Mouse (Mus musculus) lung, postnatal 4 days (tissue): ENCODE measurements around the gene Abhd12.

Experiments used
- DNase-seq, 2 experiments: peaks; one replicate each; pipeline ENCODE4 v3.0.0; 2021

Gene Abhd12

DNA sequence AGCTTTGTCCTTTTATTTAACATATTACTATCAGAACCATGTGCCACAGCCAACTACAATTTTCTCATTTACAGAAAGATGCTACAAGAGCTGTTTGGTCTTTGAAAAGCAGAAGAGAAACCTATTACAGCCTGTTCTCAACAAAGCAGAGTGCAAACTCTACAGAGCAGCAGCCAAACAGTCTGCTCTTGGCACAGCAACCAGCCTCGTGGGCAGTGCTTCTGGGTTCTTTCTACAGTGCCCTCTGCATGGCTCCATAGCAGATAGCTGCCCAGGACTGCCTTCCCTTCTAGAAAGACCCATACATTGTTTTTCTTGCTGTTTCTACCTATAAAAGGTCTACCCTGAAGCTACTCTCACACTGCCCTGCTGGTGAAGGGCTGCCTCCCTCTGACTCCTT is 59.7 kb downstream of the Abhd12 start:
- DNase-seq, result no peak

DNA sequence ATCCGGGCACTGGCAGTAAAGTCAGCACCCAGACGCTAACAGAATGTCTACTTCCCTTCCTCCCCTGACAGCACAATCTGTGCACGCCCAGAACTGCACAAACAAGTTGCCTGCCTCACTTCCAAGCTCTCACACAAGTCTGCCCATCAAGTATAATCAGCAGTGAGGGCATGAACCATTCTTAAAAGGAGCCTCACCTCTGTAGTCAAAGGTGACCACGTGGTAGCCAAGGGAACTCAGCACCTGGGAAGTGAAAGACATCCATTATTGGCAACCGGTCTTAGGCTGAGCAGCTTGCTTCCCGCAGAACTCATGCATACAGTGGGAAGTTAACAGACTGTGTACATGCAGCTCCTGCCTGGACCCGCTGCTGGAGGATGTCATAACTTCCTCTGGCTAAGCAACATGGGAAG is 62.5 kb downstream of the Abhd12 start:
- no peak for DNase-seq

GRCm38 (mm10) chr2:150841109-150841508 is 63.4 kb downstream of the Abhd12 start:
- no peak for DNase-seq

DNA sequence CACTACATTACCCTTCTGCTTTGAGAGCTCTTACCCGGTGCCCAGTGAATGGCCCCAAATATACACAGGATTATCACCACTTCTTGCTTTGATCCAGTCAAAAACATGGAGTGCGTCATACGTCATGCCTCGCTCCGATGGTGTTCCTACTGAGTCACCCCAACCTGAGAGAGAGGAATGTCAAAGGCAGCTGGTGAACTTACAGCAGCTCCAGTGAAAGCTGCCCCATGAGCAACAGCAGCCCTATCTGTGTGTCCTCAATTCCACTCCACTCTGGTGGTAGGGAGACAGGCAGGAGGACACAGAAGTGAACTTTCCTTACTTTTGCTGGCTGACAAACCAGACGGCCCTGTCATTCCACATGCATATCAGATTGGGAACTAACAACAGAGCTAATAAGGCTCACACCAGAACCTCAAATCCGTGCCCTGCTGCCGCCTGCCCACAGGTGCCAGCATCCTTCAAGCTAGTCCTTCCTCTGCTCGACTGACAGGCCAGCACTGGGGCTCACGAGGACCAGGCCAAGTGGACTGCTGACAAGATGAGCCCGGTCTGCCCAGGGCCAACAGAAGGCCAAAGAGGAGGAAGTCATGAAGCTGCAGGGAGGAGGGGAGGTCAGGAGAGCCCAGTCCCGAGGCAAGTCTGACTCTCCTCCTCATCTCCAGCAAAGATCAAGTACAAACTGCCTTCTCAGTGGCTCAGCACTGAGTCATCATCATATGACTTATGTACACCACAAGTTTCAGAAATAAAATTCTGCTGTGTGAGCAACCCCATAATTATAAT is 64.7 kb downstream of the Abhd12 start:
- DNase-seq, result no peak

GRCm38 (mm10) chr2:150837781-150838180 is 66.8 kb downstream of the Abhd12 start:
- no peak for DNase-seq

GRCm38 (mm10) chr2:150836906-150837305 is 67.6 kb downstream of the Abhd12 start:
- DNase-seq, result no peak

DNA sequence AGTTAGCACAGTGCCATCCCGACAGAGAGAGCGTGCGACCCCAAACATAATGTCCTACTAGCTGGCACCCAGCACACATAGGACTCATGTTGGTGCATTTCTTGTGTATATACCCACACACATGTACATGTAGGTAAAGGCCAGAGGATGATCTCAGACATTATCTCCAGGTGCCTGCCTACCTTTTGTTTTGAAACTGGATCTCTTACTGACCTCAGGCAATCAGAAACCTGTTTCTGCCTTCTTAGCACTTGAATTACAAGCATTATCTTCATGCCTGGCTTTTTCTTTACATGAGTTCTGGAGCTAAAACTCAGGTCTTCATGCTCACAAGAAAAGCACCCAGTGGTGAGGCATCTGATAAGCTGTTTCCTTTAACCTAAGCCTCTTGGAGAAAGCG is 68.6 kb downstream of the Abhd12 start:
- no peak for DNase-seq

- DNase-seq, result no peak
These were observed 69.9 kb downstream of the Abhd12 start for GRCm38 (mm10) chr2:150834616-150835015.

DNA sequence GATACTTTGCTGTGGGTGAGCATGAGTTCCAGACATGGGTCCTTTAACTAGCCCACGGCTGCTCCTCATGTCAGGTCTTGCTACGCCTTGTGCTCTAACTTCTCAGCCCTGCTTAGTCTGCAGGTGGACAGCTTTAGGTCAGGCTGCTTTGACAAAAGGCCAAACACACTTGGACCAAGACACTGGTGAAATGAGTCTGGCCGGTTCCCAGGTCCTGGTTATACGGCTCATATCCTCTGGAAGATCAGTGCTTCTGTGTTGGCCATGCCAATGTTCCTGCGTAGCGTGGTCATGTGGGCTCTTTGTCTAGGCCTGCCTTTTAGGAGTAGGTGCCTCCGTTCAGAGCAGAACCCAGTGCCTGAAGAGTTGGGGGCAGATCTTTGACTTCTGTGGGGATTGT is 72.5 kb downstream of the Abhd12 start:
- no peak for DNase-seq

GRCm38 (mm10) chr2:150830911-150831441 is 73.6 kb downstream of the Abhd12 start:
- DNase-seq, result no peak

DNA sequence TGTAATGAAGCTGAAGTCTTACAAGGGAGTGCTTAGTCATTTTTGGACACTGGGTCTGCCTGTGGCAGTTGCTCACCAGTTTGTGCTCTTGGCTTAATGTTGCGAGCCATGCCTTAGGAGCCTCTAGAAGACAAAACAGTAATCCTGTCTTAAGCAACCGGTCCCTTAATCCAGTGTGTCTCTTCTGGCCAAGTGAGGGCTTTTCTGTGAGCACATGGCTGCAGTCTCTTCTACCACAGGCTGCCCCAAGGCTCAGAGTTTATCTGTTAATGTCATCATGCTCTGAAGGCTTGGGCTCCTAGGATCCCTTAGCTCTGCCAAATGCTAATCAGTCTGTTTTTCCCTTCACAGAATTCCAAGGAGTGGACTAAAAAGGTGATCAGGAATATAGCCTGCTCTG is 74.5 kb downstream of the Abhd12 start:
- no peak for DNase-seq

GRCm38 (mm10) chr2:150828654-150829053 is 75.9 kb downstream of the Abhd12 start:
- no peak for DNase-seq

GRCm38 (mm10) chr2:150828164-150828563 is 76.4 kb downstream of the Abhd12 start:
- DNase-seq, result no peak

DNA sequence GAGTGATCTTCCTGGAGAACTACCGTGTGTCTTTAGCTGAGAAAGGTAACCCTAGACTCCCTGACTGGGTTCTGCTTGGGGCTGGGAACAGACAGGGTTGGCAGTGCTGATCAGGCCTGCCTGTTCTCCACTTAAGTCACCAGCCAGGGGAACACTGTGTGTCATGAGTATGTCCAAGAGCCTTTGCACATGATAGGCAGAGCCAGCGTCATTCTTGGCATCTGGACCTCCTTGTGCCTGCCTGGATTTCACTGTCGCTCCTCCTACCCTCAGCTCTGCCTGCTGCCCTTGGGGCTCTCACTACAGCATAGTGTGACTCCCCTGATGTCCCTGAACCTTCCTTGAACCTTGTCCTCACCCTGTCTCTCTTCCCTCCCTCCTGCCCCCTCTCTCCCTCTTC is 78.1 kb downstream of the Abhd12 start:
- no peak for DNase-seq

DNA sequence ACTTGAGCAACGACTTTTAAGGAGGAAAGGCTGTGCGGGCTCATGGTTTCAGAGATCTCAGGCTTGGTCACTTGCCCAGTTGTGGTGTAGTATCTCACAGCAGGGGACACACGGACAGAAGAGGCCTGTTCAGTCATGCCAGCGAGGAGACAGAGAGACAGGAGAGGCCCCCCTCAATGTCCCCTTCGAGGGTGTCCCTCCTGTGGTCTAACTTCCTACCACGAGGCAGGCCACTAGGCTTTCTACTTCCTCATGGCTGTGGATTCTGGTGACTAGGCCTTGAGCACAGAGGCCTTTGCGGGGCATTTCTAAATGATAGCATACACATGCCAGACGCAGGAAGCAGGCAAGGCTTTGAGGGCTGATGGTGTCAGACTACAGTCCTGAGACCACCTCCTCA is 81.6 kb downstream of the Abhd12 start:
- no peak for DNase-seq

GRCm38 (mm10) chr2:150820720-150821119 is 83.8 kb downstream of the Abhd12 start:
- no peak for DNase-seq

DNA sequence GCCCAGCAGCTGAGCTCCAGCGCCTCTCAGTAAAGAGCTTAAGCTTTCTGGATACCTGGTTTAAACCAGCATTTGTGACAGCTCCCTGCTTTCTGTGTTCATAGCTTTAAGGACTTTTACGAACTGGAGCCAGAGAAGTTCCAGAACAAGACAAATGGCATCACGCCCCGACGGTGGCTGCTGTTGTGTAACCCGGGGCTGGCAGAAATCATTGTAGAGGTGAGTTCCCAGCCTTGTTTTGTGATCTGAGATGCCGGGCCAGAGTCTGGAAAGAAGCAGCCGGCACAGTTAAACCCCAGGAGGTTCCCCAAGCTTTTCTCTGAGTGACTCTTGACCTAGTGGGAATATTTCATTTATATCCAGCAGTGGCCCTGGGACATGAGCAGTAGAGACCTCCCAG is 85.8 kb downstream of the Abhd12 start:
- DNase-seq, result peak in 1 of 2 experiments; percentile 14

- DNase-seq, result peak in 1 of 2 experiments; percentile 19
These were observed 87.7 kb downstream of the Abhd12 start for GRCm38 (mm10) chr2:150816676-150817402.

GRCm38 (mm10) chr2:150812816-150813215 is 91.7 kb downstream of the Abhd12 start:
- peak in 1 of 2 experiments; percentile 10 for DNase-seq

DNA sequence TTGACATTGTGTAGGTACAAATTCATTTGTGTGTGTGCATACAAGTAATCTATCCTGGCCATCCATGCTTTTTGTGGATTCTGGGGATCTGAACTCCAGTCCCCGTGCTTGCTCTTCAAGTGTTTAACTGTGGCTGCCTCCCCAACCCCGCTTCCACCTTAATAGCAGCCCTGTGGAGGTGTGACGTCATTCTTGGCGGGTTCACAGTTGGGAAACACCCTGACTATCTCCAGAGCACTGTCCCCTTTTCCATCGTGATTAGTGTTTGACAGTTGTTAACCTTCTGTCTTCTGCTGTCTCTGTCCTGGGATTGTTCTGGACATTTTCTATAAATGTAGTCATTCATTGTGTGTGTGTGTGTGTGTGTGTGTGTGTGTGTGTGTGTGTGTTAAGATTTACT is 93.9 kb downstream of the Abhd12 start:
- no peak for DNase-seq

- no peak for DNase-seq
These were observed 95.7 kb downstream of the Abhd12 start for GRCm38 (mm10) chr2:150808812-150809211.

DNA sequence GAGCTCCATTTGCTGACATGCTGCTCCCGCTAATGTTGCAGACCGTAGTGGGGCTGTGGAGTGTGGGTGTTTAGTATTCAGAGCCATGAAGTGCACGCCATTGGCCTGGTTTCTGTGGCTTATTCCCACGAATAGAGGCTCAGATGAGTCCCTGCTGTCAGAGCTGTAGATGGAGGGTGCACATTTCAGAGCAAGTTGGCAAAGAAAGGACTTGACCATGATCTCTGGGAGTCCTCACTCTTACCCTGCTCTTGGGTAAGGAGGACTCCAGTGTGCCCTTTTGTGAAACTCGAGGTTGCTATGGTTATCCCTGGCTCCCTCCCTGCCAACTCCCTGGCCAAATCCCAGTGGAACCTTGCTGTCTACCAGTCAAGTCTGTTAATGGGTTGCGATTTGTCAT is 96.2 kb downstream of the Abhd12 start:
- DNase-seq, result no peak

GRCm38 (mm10) chr2:150803035-150803434 is 101.5 kb downstream of the Abhd12 start:
- peak in 1 of 2 experiments; percentile 34 for DNase-seq

GRCm38 (mm10) chr2:150800616-150801015 is 103.9 kb downstream of the Abhd12 start:
- no peak for DNase-seq
